Mouse (Mus musculus) ES-E14 (cell line): ENCODE results near the gene Lgals2. TPM values are rescaled to one million over a fixed set of nuclear protein-coding genes. Genes with fewer than 3 reads are reported as not detected.
"Not testable (repeated sequence)": the region's sequence is repeated elsewhere in the genome, so short reads cannot be mapped to it uniquely, and the experiment has no call there.

Source experiments
- DNase-seq: peaks from one replicate; pipeline ENCODE4 v3.0.0-alpha.2; 2013; ENCODE audit warnings: low read depth, low spot score
- H3K27ac ChIP-seq: 2 replicates; pipeline ENCODE4 v1.5.1; 2012; ENCODE audit warnings: low read depth, mild to moderate bottlenecking, low read length, moderate library complexity, mixed read lengths; ENCODE audit not compliant: poor library complexity, insufficient read depth, severe bottlenecking
- H3K36me3 ChIP-seq: 2 replicates; pipeline ENCODE4 v1.6.1; 2012; ENCODE audit warnings: mild to moderate bottlenecking, low read length, moderate library complexity, mixed read lengths; ENCODE audit not compliant: control insufficient read depth, poor library complexity, insufficient read depth, severe bottlenecking
- H3K4me1 ChIP-seq, 2 experiments: fragments of 150-350 bp in 1 of 2; sonication (generic) in 1 of 2; 2 replicates each; pipeline ENCODE4 v1.6.1; 2012; ENCODE audit warnings: low read length in 2 of 2, mild to moderate bottlenecking in 1 of 2, mixed read lengths in 1 of 2; ENCODE audit not compliant: control insufficient read depth in 2 of 2, insufficient read depth in 2 of 2, poor library complexity in 1 of 2
- H3K4me3 ChIP-seq, 2 experiments: fragments of 150-350 bp in 1 of 2; sonication (generic) in 1 of 2; 2 replicates each; pipeline ENCODE4 v1.5.1; 2012; ENCODE audit warnings: low read length in 2 of 2, low read depth in 1 of 2, mild to moderate bottlenecking in 1 of 2, mixed read lengths in 1 of 2; ENCODE audit not compliant: insufficient read depth in 1 of 2, poor library complexity in 1 of 2, severe bottlenecking in 1 of 2
- H3K9ac ChIP-seq: 2 replicates; pipeline ENCODE4 v1.6.1; 2012; ENCODE audit warnings: low read depth, mild to moderate bottlenecking, low read length, mixed read lengths; ENCODE audit not compliant: poor library complexity, insufficient read depth, severe bottlenecking
- H3K9me3 ChIP-seq: fragments of 150-350 bp; sonication (generic); 2 replicates; pipeline ENCODE4 v1.6.1; 2012; ENCODE audit warnings: low read depth, mild to moderate bottlenecking, low read length; ENCODE audit not compliant: control insufficient read depth, insufficient read depth
- CHD2 ChIP-seq: IDR thresholded peaks from 2 replicates; pipeline ENCODE4 v1.6.1; 2014; ENCODE audit warnings: mild to moderate bottlenecking, low read depth, low read length, inconsistent platforms
- HCFC1 ChIP-seq: IDR thresholded peaks from 2 replicates; pipeline ENCODE4 v1.6.1; 2012; ENCODE audit warnings: low read length, inconsistent platforms, borderline replicate concordance; ENCODE audit not compliant: insufficient read depth
- MAFK ChIP-seq: IDR thresholded peaks from 2 replicates; pipeline ENCODE4 v1.6.1; 2014; ENCODE audit warnings: mild to moderate bottlenecking, low read depth, low read length, inconsistent platforms; ENCODE audit not compliant: insufficient read depth
- ZC3H11A ChIP-seq: IDR thresholded peaks from 2 replicates; pipeline ENCODE4 v1.6.1; 2012; ENCODE audit warnings: low read depth, mild to moderate bottlenecking, inconsistent platforms, low read length, borderline replicate concordance
- ZNF384 ChIP-seq: IDR thresholded peaks from 2 replicates; pipeline ENCODE4 v1.6.1; 2012; ENCODE audit warnings: low read depth, low read length, inconsistent platforms
- in situ Hi-C, 2 experiments: fragments of 600-800 bp; cut with MboI; formaldehyde crosslinking; loops; one replicate each; pipeline ENCODE4 v1.15.1; 2025; ENCODE audit warnings: low sequenced_read_pairs in 2 of 2, inconsistent platforms in 1 of 2; ENCODE audit not compliant: unreplicated experiment in 2 of 2
- total RNA-seq: library from RNA; depleted of rRNA; stranded (reverse); fragments of 300-350 nt; gene quantifications from 2 replicates; pipeline ENCODE4 v1.2.3, GENCODE M21; 2012

The Lgals2 gene
- total RNA-seq, 1 experiment, result 4.2 TPM

DNA sequence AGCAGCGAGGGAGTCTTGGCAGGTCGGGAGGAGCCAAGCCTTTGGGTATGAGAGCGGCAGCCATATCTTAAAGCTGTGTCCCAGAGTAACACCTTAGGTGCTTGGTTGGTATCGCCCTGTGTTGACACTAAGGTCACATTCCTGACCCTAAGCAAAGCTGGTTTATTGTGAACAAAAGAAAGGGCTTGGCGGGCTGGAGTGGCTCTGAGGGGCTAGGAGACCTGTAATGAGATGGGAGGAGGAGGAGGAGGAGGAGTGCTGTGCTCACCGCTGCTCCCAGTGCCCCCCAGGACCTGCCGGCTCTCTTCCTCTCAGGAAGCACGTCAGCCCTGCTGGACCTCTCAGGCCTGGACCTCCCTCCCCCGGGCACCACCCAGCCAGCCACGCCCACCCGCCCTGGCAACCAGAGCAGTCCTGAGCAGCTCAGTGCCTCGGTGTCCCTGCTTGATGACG is 34.1 kb upstream of the Lgals2 start:
- TF ChIP-seq CHD2 (no peak), MAFK (no peak), HCFC1 (no peak), ZNF384 (no peak), ZC3H11A (no peak)
- H3K9ac ChIP-seq, result peak overlapping the region; percentile 4; the same call in 1 of the 2 replicates
- H3K4me3 ChIP-seq, result no peak overlapping the region
- in situ Hi-C loops, result no loop called here
- no peak overlapping the region for H3K27ac ChIP-seq
- no peak for DNase-seq
- no peaks in the 10 kb centered on the region for H3K9me3 ChIP-seq
- H3K36me3 ChIP-seq, result peaks cover 57% of the 10 kb centered on the region
- H3K4me1 ChIP-seq, result peaks cover 0 to 13% of the 10 kb centered on the region in 2 experiments; a peak in 2 of 4 replicates

GRCm38 (mm10) chr15:78881828-78882227 is 26.5 kb upstream of the Lgals2 start:
- no peak overlapping the region for H3K9ac ChIP-seq
- in situ Hi-C loops, result no loop called here
- DNase-seq, result no peak
- no peaks in the 10 kb centered on the region for H3K9me3 ChIP-seq
- no peak for TF ChIP-seq ZC3H11A
- TF ChIP-seq ZNF384, result no peak
- TF ChIP-seq MAFK, result no peak
- TF ChIP-seq HCFC1, result no peak
- no peak for TF ChIP-seq CHD2
- peaks cover 38% of the 10 kb centered on the region; the same call in 1 of the 2 replicates for H3K36me3 ChIP-seq
- H3K4me3 ChIP-seq, result no peak overlapping the region
- peaks cover 0 to 4% of the 10 kb centered on the region in 2 experiments; a peak in 2 of 4 replicates for H3K4me1 ChIP-seq
- H3K27ac ChIP-seq, result no peak overlapping the region

- Histone ChIP-seq H3K27ac (no peak overlapping the region), H3K9ac (no peak overlapping the region), H3K36me3 (peaks cover 33% of the 10 kb centered on the region; the same call in 1 of the 2 replicates), H3K4me3 (no peak overlapping the region), H3K9me3 (no peaks in the 10 kb centered on the region), H3K4me1 (peaks cover 0 to 9% of the 10 kb centered on the region in 2 experiments; a peak in 2 of 4 replicates)
- in situ Hi-C loops, result no loop called here
- TF ChIP-seq MAFK, result no peak
- TF ChIP-seq HCFC1, result no peak
- TF ChIP-seq ZNF384, result no peak
- TF ChIP-seq CHD2, result no peak
- TF ChIP-seq ZC3H11A, result no peak
- no peak for DNase-seq
Observed at GRCm38 (mm10) chr15:78880432-78880831, 25.1 kb upstream of the Lgals2 start.

- DNase-seq, H3K9me3 ChIP-seq, H3K27ac ChIP-seq, H3K9ac ChIP-seq, H3K4me3 ChIP-seq, in situ Hi-C loops: not testable (repeated sequence)
- Histone ChIP-seq H3K36me3 (peaks cover 23% of the 10 kb centered on the region; the same call in 1 of the 2 replicates), H3K4me1 (peaks cover 0 to 17% of the 10 kb centered on the region in 2 experiments; a peak in 2 of 4 replicates)
Observed at GRCm38 (mm10) chr15:78878792-78879516, 23.6 kb upstream of the Lgals2 start.
